10 mouse cellular contexts compared by ENCODE assay signal in the genomic region with DNA sequence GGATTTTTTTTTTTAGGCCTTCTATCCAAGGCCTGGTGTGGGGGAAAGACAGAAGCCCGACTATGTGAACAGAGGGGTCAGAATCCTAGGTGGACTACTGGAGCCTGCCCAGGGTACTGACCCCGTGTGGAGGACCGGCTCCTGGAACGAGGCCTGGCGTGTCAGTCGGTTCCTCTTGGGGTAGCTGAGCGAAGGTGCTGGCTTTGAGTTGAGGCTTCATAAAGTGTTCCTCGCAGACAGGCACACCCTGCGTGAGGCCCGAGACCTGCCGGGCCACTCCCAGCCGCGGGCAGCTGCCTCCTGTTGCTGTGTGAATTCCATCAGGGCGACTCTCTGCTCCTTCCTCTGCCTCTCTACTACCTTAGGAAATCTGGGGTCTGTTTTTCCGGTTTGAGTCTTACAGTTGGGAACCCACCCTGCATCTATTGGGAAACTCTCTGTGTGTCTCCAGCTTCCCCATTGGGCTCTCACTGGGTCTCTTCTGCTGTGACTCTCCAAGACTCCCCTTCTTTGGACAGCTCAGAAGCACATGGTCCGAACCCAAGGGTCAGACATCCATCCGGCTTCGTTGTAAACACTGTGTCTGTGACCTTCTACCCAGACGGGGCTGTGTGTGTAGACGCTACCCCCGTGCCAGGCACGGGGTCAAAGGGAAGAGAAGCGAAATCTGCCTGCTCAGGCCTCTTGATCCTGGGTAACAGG. TPM values are rescaled to one million over a fixed set of nuclear protein-coding genes. Genes with fewer than 3 reads are reported as not detected.
A peak's percentile ranks its signal among the peaks of the same experiment; 100 is the strongest.
DNase-seq lines count a peak whose midpoint lies in the region; ATAC-seq and TF ChIP-seq lines count a peak whose summit lies in the region.
"Had no signal": no experiment of that assay in that cellular context is flagged by ENCODE, and none has a peak within 500 bp of the region (broad histone marks: within the 10 kb centered on the region; RNA-seq: fewer than 3 reads in every experiment).

No protein-coding gene starts in this region.

- DNase-seq in kidney, postnatal 0 days (ENCODE audit: low spot score) = no peak
- peak; percentile 38 for DNase-seq in lung, postnatal 10 days
- no peak for DNase-seq in cerebellum, adult 18-20 months
- no peak for DNase-seq in adipocyte (ENCODE audit: low spot score)
- no peak for DNase-seq in spleen, postnatal 14 days (ENCODE audit: low spot score in 2 of 2)
- DNase-seq: cerebellum, adult 9-11 months had no signal

- no peak overlapping the region for H3K4me3 ChIP-seq in C2C12 (ENCODE audit: insufficient read depth, poor library complexity, severe bottlenecking)
- H3K4me3 ChIP-seq in bone marrow, adult 2 months (replicated peaks; ENCODE audit: control insufficient read depth, low read depth, low read length) = no peak overlapping the region
- H3K4me3 ChIP-seq in kidney, postnatal 0 days (replicated peaks; ENCODE audit: low read depth, low read length) = no peak overlapping the region

- no peak for TF ChIP-seq POLR2A in bone marrow, adult 2 months (IDR thresholded peaks at IDR 0.05; ENCODE audit: borderline replicate concordance, control insufficient read depth, low read depth, low read length)

- TF ChIP-seq CTCF in C2C12 (IDR thresholded peaks at IDR 0.05; ENCODE audit: control insufficient read depth, insufficient read depth, insufficient read length) = no peak
- TF ChIP-seq CTCF in bone marrow, adult 2 months (IDR thresholded peaks at IDR 0.05; ENCODE audit: control insufficient read depth, insufficient read depth, low read length) = no peak
- no peak for TF ChIP-seq CTCF in kidney, postnatal 0 days (IDR thresholded peaks at IDR 0.05; ENCODE audit: low read depth)

- peaks cover 49% of the 10 kb centered on the region for H3K79me3 ChIP-seq in C2C12 (ENCODE audit: low read depth)

- H3K36me3 ChIP-seq in C2C12 (ENCODE audit: control insufficient read depth, insufficient read depth) = peaks cover 64% of the 10 kb centered on the region
- H3K36me3 ChIP-seq in kidney, postnatal 0 days (ENCODE audit: insufficient read depth, low read length) = no peaks in the 10 kb centered on the region

- H3K4me2 ChIP-seq in kidney, postnatal 0 days (ENCODE audit: low read length) = no peak overlapping the region

- H3K9ac ChIP-seq in kidney, postnatal 0 days (ENCODE audit: low read depth, low read length) = no peak overlapping the region

- no peak for ATAC-seq in kidney, postnatal 0 days (replicated peaks; ENCODE audit: low FRiP score, low read depth)
- ATAC-seq in activated CD4-positive, CD25-positive, alpha-beta regulatory T cell, adult 4 months = no peak
- ATAC-seq: hindbrain, postnatal 0 days had no signal

- H3K27ac ChIP-seq in bone marrow, adult 2 months (ENCODE audit: control insufficient read depth, insufficient read depth, low read depth, low read length, poor library complexity) = peak overlapping the region; percentile 56
- peak overlapping the region; percentile 19; the same call in 1 of the 2 replicates for H3K27ac ChIP-seq in kidney, postnatal 0 days
- H3K27ac ChIP-seq: hindbrain, postnatal 0 days had no signal

- H3K4me1 ChIP-seq in bone marrow, adult 2 months (ENCODE audit: control insufficient read depth, insufficient read depth, low read length) = peaks cover 3% of the 10 kb centered on the region; the same call in 1 of the 2 replicates
- H3K4me1 ChIP-seq in kidney, postnatal 0 days (replicated peaks; ENCODE audit: insufficient read depth, low read length) = peaks cover 12% of the 10 kb centered on the region; the same call in 1 of the 2 replicates

- H3K9me3 ChIP-seq in kidney, postnatal 0 days (replicated peaks; ENCODE audit: low read length) = no peaks in the 10 kb centered on the region

- no peaks in the 10 kb centered on the region for H3K27me3 ChIP-seq in C2C12 (ENCODE audit: control insufficient read depth, insufficient read depth, insufficient read length)
- H3K27me3 ChIP-seq in kidney, postnatal 0 days (ENCODE audit: insufficient read depth, low read length) = no peaks in the 10 kb centered on the region

- peak overlapping the region; percentile 36 for H3ac ChIP-seq in C2C12 (ENCODE audit: control insufficient read depth, insufficient read length, low read depth)

- H3K79me2 ChIP-seq in C2C12 (ENCODE audit: control insufficient read depth, insufficient read depth) = peaks cover 87% of the 10 kb centered on the region

- 31% methylated on average over 23 of the region's 23 CpGs for WGBS in bone marrow, adult 2 months
- WGBS in kidney, postnatal 0 days = 58% methylated on average over 23 of the region's 23 CpGs

TF ChIP-seq in C2C12, 6 proteins besides CTCF, POLR2A, EP300 and RAD21:
- TF ChIP-seq USF1 (IDR thresholded peaks at IDR 0.05; ENCODE audit: low read depth) (no peak), MYOD1 (IDR thresholded peaks at IDR 0.05; ENCODE audit: control insufficient read depth, insufficient read length, low read depth) (peak; percentile 6)

RNA-seq across cellular contexts. Expression of a gene that starts 26.5 kb away (rescaled TPM):
- 0.25 TPM for polyA plus RNA-seq in C2C12 (2012; fragmentation: generic; extraction: Trizol)
- polyA plus RNA-seq in bone marrow, adult 2 months (2011; ENCODE audit: insufficient read depth, insufficient read length, low replicate concordance, missing spikeins) = 1.6 and 2.0 TPM in 2 replicates
- polyA plus RNA-seq in kidney, postnatal 0 days (2015; fragmentation: Nextera tagmentation; extraction: Ambion mirVana) = 0.18 and 0.28 TPM in 2 replicates
- under 1 TPM; 0.33 to 0.42 TPM for polyA plus RNA-seq in activated CD4-positive, CD25-positive, alpha-beta regulatory T cell, adult 4 months (2017; shearing (Covaris generic))

RNA-seq across cellular contexts. Expression of a gene that starts 51.8 kb away (rescaled TPM):
- 14.9 TPM for polyA plus RNA-seq in C2C12 (2012; fragmentation: generic; extraction: Trizol)
- 1.4 and 7.2 TPM in 2 replicates for polyA plus RNA-seq in bone marrow, adult 2 months (2011; ENCODE audit: insufficient read depth, insufficient read length, low replicate concordance, missing spikeins)
- polyA plus RNA-seq in kidney, postnatal 0 days (2015; fragmentation: Nextera tagmentation; extraction: Ambion mirVana) = 27.2 and 27.8 TPM in 2 replicates
- 1 to 10 TPM; 5.3 to 5.4 TPM for polyA plus RNA-seq in activated CD4-positive, CD25-positive, alpha-beta regulatory T cell, adult 4 months (2017; shearing (Covaris generic))

RNA-seq across cellular contexts. Expression of a gene that starts 58.5 kb away (rescaled TPM):
- not detected for polyA plus RNA-seq in C2C12 (2012; fragmentation: generic; extraction: Trizol)
- polyA plus RNA-seq in bone marrow, adult 2 months (2011; ENCODE audit: insufficient read depth, insufficient read length, low replicate concordance, missing spikeins) = 0.62 TPM in 1 of 2 replicates, not detected in the other
- polyA plus RNA-seq in kidney, postnatal 0 days (2015; fragmentation: Nextera tagmentation; extraction: Ambion mirVana) = 8.1 and 9.3 TPM in 2 replicates
- not detected for polyA plus RNA-seq in activated CD4-positive, CD25-positive, alpha-beta regulatory T cell, adult 4 months (2017; shearing (Covaris generic))
